In the genomic region with DNA sequence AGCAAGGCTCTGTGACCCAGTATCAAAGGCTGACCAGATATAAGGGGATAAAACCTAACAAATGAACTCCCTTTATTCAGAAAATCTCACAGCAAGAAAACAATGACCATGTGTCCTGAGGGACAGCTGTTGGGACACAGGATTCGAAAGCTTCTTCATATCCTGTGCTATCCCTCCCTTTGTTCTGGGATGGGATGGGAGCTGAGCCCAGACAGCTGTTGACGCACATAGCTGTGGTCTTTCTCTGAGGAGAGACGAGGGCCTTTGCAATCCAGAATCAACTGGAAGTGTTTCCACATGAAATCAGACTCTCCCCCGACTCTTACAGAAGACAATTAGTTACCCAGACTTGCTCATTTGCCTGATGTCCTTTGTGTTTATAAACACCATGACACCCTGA, we compare ENCODE assay signal across 26 mouse cellular contexts. TPM values are rescaled to one million over a fixed set of nuclear protein-coding genes. Genes with fewer than 3 reads are reported as not detected.
"Had no signal": no experiment of that assay in that cellular context is flagged by ENCODE, and none has a peak within 500 bp of the region (broad histone marks: within the 10 kb centered on the region; RNA-seq: fewer than 3 reads in every experiment).

No protein-coding gene starts in this region.

- H3K27me3 ChIP-seq: embryonic facial prominence, embryonic 12.5 days; embryonic facial prominence, embryonic 13.5 days; embryonic facial prominence, embryonic 15.5 days; forebrain, embryonic 12.5 days; forebrain, embryonic 13.5 days; forebrain, embryonic 15.5 days had no signal

- DNase-seq: cerebellum, adult 8-10 months; cerebellum, adult 9-10 months; cerebellum, adult 9-11 months; cerebellum, postnatal 10 days; cerebellum, postnatal 14 days; cerebellum, postnatal 25 days; cerebellum, postnatal 36 days; embryo, embryonic 11 days; forebrain, postnatal 0 days; gastrocnemius, adult 2 months; gastrocnemius, postnatal 10 days; gastrocnemius, postnatal 14 days; gastrocnemius, postnatal 25 days; gastrocnemius, postnatal 36 days; heart, adult 11 months; heart, adult 18-20 months; heart, adult 2 months had no signal

- H3K36me3 ChIP-seq: embryonic facial prominence, embryonic 10.5 days; embryonic facial prominence, embryonic 12.5 days; embryonic facial prominence, embryonic 13.5 days; embryonic facial prominence, embryonic 15.5 days; forebrain, embryonic 10.5 days; forebrain, embryonic 12.5 days; forebrain, embryonic 15.5 days had no signal

- H3K4me3 ChIP-seq: embryonic facial prominence, embryonic 10.5 days; embryonic facial prominence, embryonic 12.5 days; embryonic facial prominence, embryonic 13.5 days; embryonic facial prominence, embryonic 15.5 days; erythroblast, embryonic 14.5 days; forebrain, embryonic 10.5 days; forebrain, embryonic 12.5 days; forebrain, embryonic 13.5 days; forebrain, embryonic 15.5 days; gastrocnemius, adult 2 months; heart, adult 2 months had no signal

- H3K4me2 ChIP-seq: embryonic facial prominence, embryonic 12.5 days; embryonic facial prominence, embryonic 13.5 days; embryonic facial prominence, embryonic 15.5 days; forebrain, embryonic 12.5 days; forebrain, embryonic 13.5 days; forebrain, embryonic 15.5 days had no signal

RNA-seq across cellular contexts. Expression of a gene that starts 29.6 kb away (rescaled TPM):
- polyA plus RNA-seq: erythroblast, embryonic 14.5 days had no signal
